Mouse (Mus musculus): Measurements from ENCODE around the gene Pim1.

DNA sequence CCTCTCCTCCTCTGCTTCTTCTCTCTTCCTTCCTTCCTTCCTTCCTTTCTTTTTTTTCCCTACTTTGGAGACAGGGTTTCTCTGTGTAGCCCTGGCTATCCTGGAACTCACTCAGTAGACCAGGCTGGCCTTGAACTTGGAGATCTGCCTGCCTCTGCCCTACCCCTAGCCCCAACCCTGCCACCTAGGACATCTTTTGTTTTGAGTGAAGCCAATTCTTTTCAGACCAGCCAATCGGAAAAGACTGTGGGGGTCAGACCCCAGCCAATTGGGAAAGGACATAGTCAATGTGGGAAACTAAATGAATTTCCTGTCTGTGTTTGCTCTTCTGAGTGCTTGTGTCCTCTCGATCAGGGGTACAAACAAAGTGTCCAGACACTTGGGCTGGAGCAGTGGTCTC lies 42.0 kb upstream of the Pim1 start:
- TF ChIP-seq EP300 (optimal IDR thresholded peaks at IDR 0.05): no peak
- no peak for TF ChIP-seq CTCF (IDR thresholded peaks at IDR 0.05; ENCODE audit: low read depth)
